Mouse (Mus musculus): ENCODE data around the gene Fut9. TPM values are rescaled to one million over a fixed set of nuclear protein-coding genes. Genes with fewer than 3 reads are reported as not detected.

The Fut9 gene
- polyA plus RNA-seq, 1 experiment: not detected

DNA sequence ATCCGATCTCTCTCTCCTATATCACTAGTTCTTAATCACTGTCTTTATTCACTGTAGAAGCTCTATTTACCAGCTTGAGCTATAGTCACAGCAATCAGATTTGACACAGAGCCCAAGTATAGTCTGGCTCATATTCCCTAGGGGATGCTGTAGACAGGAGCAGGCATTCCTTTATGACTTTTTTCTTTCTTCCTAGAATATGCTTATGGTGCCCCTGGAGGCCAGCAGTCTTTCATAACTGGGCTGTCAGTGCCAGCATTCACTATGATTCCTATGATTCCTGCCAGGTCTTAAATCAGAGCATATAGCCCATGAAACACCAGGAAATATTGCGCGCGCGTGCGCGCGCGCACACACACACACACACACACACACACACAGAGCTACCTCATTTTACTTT lies 172.6 kb downstream of the Fut9 start:
- no peak overlapping the region for H3K27ac ChIP-seq (ENCODE audit: insufficient read depth, low read length)
- WGBS: 95% methylated on average over 9 of the region's 9 CpGs
- no peak for DNase-seq (ENCODE audit: low read depth in 1 of 2, low spot score in 2 of 2)
- H3K36me3 ChIP-seq (ENCODE audit: control insufficient read depth, insufficient read depth, low read length): no peaks in the 10 kb centered on the region
- H3K27me3 ChIP-seq (ENCODE audit: control insufficient read depth, insufficient read depth, low read length): no peaks in the 10 kb centered on the region
- no peak for TF ChIP-seq POLR2A (IDR thresholded peaks at IDR 0.05; ENCODE audit: low read depth, low read length)
- no peak for TF ChIP-seq CTCF (IDR thresholded peaks at IDR 0.05; ENCODE audit: extremely low read depth, insufficient read depth, insufficient read length, insufficient replicate concordance)
- H3K4me3 ChIP-seq (ENCODE audit: extremely low read depth, insufficient read depth, insufficient read length): no peak overlapping the region
- no peaks in the 10 kb centered on the region for H3K4me1 ChIP-seq (ENCODE audit: control insufficient read depth, insufficient read depth, insufficient read length)

DNA sequence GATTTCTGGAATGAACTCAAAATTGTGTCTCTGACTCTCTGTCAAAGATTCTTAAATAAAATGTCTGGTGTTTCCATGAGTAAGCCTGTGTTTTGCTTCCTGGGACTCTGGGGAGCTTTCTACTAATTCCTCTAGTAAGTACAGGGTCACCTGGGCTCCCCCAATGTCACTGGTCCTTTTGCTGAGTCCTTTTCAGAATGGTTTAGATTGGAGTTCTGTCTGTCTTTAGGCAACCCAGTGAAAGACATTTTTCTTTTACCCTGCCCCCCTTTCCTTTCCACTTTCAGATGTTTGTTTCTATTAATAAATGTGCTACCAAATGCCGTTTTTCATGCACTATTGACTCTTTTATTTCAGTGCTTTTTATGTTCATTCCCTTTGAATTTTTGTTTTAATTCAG lies 173.0 kb downstream of the Fut9 start:
- DNase-seq (ENCODE audit: low read depth in 1 of 2, low spot score in 2 of 2): no peak
- H3K27ac ChIP-seq (ENCODE audit: insufficient read depth, low read length): no peak overlapping the region
- WGBS: 53% methylated on average over 1 of the region's 1 CpGs

DNA sequence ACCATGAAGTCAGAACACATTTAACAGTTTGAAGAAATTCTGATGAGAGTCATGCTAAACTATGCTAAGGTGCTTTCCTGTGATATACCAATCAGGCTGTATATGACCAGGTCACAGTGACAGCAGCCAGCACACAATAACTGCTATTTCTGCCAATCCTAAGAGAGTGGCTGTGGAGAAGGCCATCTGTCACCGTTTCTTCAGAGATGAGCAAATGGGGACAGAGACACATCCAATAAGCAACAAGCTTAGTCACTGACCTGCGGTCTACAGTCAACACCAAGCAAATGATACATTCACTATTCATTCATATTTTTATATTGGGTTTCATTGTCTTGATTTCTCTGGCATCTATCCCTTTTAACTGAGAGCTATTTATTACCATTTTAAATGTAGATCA lies 176.9 kb downstream of the Fut9 start:
- TF ChIP-seq POLR2A (IDR thresholded peaks at IDR 0.05; ENCODE audit: low read depth, low read length) (no peak), CTCF (IDR thresholded peaks at IDR 0.05; ENCODE audit: extremely low read depth, insufficient read depth, insufficient read length, insufficient replicate concordance) (no peak)
- 85% methylated on average over 2 of the region's 2 CpGs for WGBS

More for the DNA sequence above, 173.0 kb downstream of the Fut9 start:
- TF ChIP-seq CTCF (IDR thresholded peaks at IDR 0.05; ENCODE audit: extremely low read depth, insufficient read depth, insufficient read length, insufficient replicate concordance): no peak
- no peak for TF ChIP-seq POLR2A (IDR thresholded peaks at IDR 0.05; ENCODE audit: low read depth, low read length)
- H3K4me1 ChIP-seq (ENCODE audit: control insufficient read depth, insufficient read depth, insufficient read length): no peaks in the 10 kb centered on the region
- no peak overlapping the region for H3K4me3 ChIP-seq (ENCODE audit: extremely low read depth, insufficient read depth, insufficient read length)
- H3K36me3 ChIP-seq (ENCODE audit: control insufficient read depth, insufficient read depth, low read length): no peaks in the 10 kb centered on the region
- H3K27me3 ChIP-seq (ENCODE audit: control insufficient read depth, insufficient read depth, low read length): no peaks in the 10 kb centered on the region

DNA sequence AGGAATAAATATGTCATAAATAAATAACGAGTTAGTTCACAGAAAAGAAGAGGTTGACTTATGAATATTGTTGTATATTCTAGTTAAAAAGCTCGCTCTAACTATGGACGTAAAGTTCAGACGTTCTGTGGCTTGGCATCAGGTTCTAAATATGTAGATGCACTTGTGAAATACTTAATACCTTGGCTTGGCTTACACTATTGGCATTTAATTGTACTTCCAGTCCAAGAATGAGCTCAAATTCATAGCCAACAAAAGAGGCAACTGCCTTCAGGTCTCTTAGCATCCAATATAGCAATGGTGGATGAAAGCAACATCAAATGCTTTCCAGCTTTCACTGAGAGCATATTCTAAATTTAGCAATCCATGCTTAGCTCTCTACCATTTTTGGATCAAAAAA lies 182.7 kb downstream of the Fut9 start:
- Histone ChIP-seq H3K27me3 (ENCODE audit: control insufficient read depth, insufficient read depth, low read length) (no peaks in the 10 kb centered on the region), H3K4me3 (ENCODE audit: extremely low read depth, insufficient read depth, insufficient read length) (no peak overlapping the region), H3K4me1 (ENCODE audit: control insufficient read depth, insufficient read depth, insufficient read length) (no peaks in the 10 kb centered on the region), H3K27ac (ENCODE audit: insufficient read depth, low read length) (no peak overlapping the region), H3K36me3 (ENCODE audit: control insufficient read depth, insufficient read depth, low read length) (no peaks in the 10 kb centered on the region)
- TF ChIP-seq POLR2A (IDR thresholded peaks at IDR 0.05; ENCODE audit: low read depth, low read length) (no peak), CTCF (IDR thresholded peaks at IDR 0.05; ENCODE audit: extremely low read depth, insufficient read depth, insufficient read length, insufficient replicate concordance) (no peak)
- no peak for DNase-seq (ENCODE audit: low read depth in 1 of 2, low spot score in 2 of 2)
- WGBS: 70% methylated on average over 4 of the region's 4 CpGs

More for the DNA sequence above, 176.9 kb downstream of the Fut9 start:
- Histone ChIP-seq H3K27ac (ENCODE audit: insufficient read depth, low read length) (no peak overlapping the region), H3K4me1 (ENCODE audit: control insufficient read depth, insufficient read depth, insufficient read length) (no peaks in the 10 kb centered on the region), H3K36me3 (ENCODE audit: control insufficient read depth, insufficient read depth, low read length) (no peaks in the 10 kb centered on the region), H3K4me3 (ENCODE audit: extremely low read depth, insufficient read depth, insufficient read length) (no peak overlapping the region), H3K27me3 (ENCODE audit: control insufficient read depth, insufficient read depth, low read length) (no peaks in the 10 kb centered on the region)
- DNase-seq (ENCODE audit: low read depth in 1 of 2, low spot score in 2 of 2): no peak

DNA sequence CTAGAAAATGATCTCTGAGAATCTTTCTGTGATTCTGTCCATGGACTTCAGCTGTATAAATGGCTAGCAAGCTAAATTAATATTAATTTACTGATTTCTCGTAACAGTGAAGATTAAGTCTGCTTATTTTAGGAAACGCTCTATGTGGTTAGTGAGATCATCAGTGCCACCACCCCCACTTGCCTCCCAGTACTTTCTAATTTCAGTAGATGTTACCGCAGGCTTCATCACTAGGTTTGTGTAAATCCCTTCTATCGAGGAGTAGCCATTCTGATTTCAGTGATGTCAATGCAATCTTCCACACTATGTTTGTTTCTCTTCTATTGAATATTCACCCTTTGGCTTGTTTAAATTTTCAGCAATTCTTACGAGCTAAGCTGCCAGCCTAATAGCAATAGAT lies 186.6 kb downstream of the Fut9 start:
- no peak for DNase-seq (ENCODE audit: low read depth in 1 of 2, low spot score in 2 of 2)
- no peak overlapping the region for H3K4me3 ChIP-seq (ENCODE audit: extremely low read depth, insufficient read depth, insufficient read length)
- TF ChIP-seq POLR2A (IDR thresholded peaks at IDR 0.05; ENCODE audit: low read depth, low read length) (no peak), CTCF (IDR thresholded peaks at IDR 0.05; ENCODE audit: extremely low read depth, insufficient read depth, insufficient read length, insufficient replicate concordance) (no peak)
- H3K36me3 ChIP-seq (ENCODE audit: control insufficient read depth, insufficient read depth, low read length): no peaks in the 10 kb centered on the region
- H3K27ac ChIP-seq (ENCODE audit: insufficient read depth, low read length): no peak overlapping the region
- WGBS: 89% methylated on average over 5 of the region's 5 CpGs
- H3K27me3 ChIP-seq (ENCODE audit: control insufficient read depth, insufficient read depth, low read length): no peaks in the 10 kb centered on the region
- no peaks in the 10 kb centered on the region for H3K4me1 ChIP-seq (ENCODE audit: control insufficient read depth, insufficient read depth, insufficient read length)

DNA sequence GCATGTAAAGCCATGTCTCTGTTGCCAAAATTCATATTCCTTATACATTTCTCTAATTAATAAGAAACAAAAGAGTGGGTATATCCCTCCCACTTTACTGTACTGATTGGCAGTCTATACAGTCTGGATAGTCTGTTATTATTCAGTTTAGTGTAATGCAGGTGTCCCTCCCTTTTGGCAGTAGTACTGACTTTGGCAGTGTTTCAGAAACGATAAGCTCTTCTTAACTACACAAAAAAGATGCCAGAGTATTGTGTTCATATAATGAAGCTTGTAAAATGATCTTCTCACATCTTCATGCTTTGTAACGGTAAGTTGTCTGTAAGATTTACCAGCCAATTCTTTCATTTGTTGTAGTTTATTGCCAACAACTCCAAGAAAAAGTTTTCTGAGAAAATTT lies 189.6 kb downstream of the Fut9 start:
- Histone ChIP-seq H3K36me3 (ENCODE audit: control insufficient read depth, insufficient read depth, low read length) (no peaks in the 10 kb centered on the region), H3K4me1 (ENCODE audit: control insufficient read depth, insufficient read depth, insufficient read length) (no peaks in the 10 kb centered on the region), H3K27me3 (ENCODE audit: control insufficient read depth, insufficient read depth, low read length) (no peaks in the 10 kb centered on the region), H3K4me3 (ENCODE audit: extremely low read depth, insufficient read depth, insufficient read length) (no peak overlapping the region), H3K27ac (ENCODE audit: insufficient read depth, low read length) (no peak overlapping the region)
- no peak for TF ChIP-seq CTCF (IDR thresholded peaks at IDR 0.05; ENCODE audit: extremely low read depth, insufficient read depth, insufficient read length, insufficient replicate concordance)
- TF ChIP-seq POLR2A (IDR thresholded peaks at IDR 0.05; ENCODE audit: low read depth, low read length): no peak
- WGBS: 72% methylated on average over 2 of the region's 2 CpGs
- DNase-seq (ENCODE audit: low read depth in 1 of 2, low spot score in 2 of 2): no peak

DNA sequence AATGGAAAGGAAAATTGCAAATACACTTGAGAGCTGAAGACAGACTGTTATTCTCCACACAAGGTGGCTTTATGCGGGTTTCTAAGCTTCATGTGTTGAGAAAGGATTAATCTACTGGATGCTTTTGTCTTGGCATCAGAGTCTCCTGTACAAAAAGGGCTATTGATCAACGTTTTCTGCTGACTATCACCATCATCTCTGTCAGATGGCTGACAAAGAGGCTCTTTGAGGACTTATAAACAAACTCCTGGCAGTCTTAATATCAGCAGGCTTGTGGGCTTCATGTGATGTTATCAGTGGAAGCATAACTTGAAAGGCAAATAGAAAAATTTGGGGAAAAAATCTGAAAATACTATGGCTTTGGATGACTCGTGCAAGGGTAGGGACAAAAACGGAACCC lies 206.8 kb downstream of the Fut9 start:
- Histone ChIP-seq H3K27ac (ENCODE audit: insufficient read depth, low read length) (no peak overlapping the region), H3K4me1 (ENCODE audit: control insufficient read depth, insufficient read depth, insufficient read length) (no peaks in the 10 kb centered on the region), H3K4me3 (ENCODE audit: extremely low read depth, insufficient read depth, insufficient read length) (no peak overlapping the region), H3K36me3 (ENCODE audit: control insufficient read depth, insufficient read depth, low read length) (no peaks in the 10 kb centered on the region), H3K27me3 (ENCODE audit: control insufficient read depth, insufficient read depth, low read length) (no peaks in the 10 kb centered on the region)
- WGBS: 73% methylated on average over 4 of the region's 4 CpGs
- TF ChIP-seq POLR2A (IDR thresholded peaks at IDR 0.05; ENCODE audit: low read depth, low read length): no peak
- no peak for TF ChIP-seq CTCF (IDR thresholded peaks at IDR 0.05; ENCODE audit: extremely low read depth, insufficient read depth, insufficient read length, insufficient replicate concordance)
- DNase-seq (ENCODE audit: low read depth in 1 of 2, low spot score in 2 of 2): no peak
